17 mouse cellular contexts compared by ENCODE assay signal in the genomic region with DNA sequence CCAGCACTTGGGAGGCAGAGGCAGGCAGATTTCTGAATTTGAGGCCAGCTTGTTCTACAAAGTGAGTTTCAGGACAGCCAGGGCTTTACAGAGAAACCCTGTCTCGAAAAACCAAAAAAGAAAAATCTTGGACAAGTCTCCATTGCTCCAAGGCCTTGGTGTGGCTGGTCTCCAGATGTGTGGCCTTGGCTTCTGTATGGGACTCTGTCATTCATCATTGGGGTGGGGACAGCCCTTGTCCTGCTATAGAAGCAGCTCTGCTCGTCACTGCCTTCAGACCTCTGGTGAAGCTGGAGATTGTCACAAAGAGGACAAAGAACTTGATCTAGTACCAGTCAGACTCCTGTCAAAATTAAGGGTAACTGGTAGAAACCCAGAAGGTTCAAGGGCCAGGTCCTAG. TPM values are rescaled to one million over a fixed set of nuclear protein-coding genes. Genes with fewer than 3 reads are reported as not detected.
"Had no signal": no experiment of that assay in that cellular context is flagged by ENCODE, and none has a peak within 500 bp of the region (broad histone marks: within the 10 kb centered on the region; RNA-seq: fewer than 3 reads in every experiment).

No protein-coding gene starts in this region.

- H3K27ac ChIP-seq: kidney, postnatal 0 days; layer of hippocampus, adult 2 months; limb, embryonic 10.5 days; limb, embryonic 13.5 days; liver, embryonic 12.5 days; liver, embryonic 15.5 days; lung, embryonic 15.5 days; stomach, embryonic 15.5 days had no signal

- DNase-seq: layer of hippocampus, adult 9-11 months; right cerebral cortex, adult 18-20 months had no signal

- H3K36me3 ChIP-seq: limb, embryonic 10.5 days; limb, embryonic 13.5 days; liver, embryonic 12.5 days; liver, embryonic 15.5 days; lung, embryonic 15.5 days; stomach, embryonic 15.5 days had no signal

- H3K4me1 ChIP-seq: limb, embryonic 10.5 days; limb, embryonic 13.5 days; lung, embryonic 15.5 days; stomach, embryonic 15.5 days had no signal

- H3K27me3 ChIP-seq: limb, embryonic 13.5 days; stomach, embryonic 15.5 days had no signal

- H3K4me3 ChIP-seq: layer of hippocampus, adult 2 months; limb, embryonic 10.5 days; limb, embryonic 13.5 days; liver, embryonic 12.5 days; liver, embryonic 15.5 days; lung, embryonic 15.5 days; stomach, embryonic 15.5 days had no signal

RNA-seq across cellular contexts. Expression of gene Lefty2, which starts 18.3 kb away (rescaled TPM):
- total RNA-seq: megakaryocyte progenitor cell, adult 5-6 weeks; megakaryocyte-erythroid progenitor cell, adult 5-6 weeks had no signal
- polyA plus RNA-seq: kidney, adult 2 months; kidney, embryonic 14.5 days; large intestine, adult 2 months; limb, embryonic 10.5 days; liver, embryonic 12.5 days; liver, embryonic 15.5 days; midbrain, embryonic 11.5 days; neural tube, embryonic 11.5 days; stomach, embryonic 15.5 days had no signal
